Mouse (Mus musculus): ENCODE data around the gene Crygn. TPM values are rescaled to one million over a fixed set of nuclear protein-coding genes. Genes with fewer than 3 reads are reported as not detected.

Gene Crygn
- 0.77 and 2.0 TPM in 2 replicates for polyA plus RNA-seq (2015; fragmentation: Nextera tagmentation; extraction: Ambion mirVana)

- ATAC-seq (ENCODE audit: low FRiP score, low read depth) = no peak
- Histone ChIP-seq H3K36me3 (no peaks in the 10 kb centered on the region), H3K9me3 (no peaks in the 10 kb centered on the region), H3K27me3 (no peaks in the 10 kb centered on the region), H3K4me1 (replicated peaks) (no peaks in the 10 kb centered on the region), H3K4me2 (no peak within 1 kb of the TSS), H3K9ac (no peak within 1 kb of the TSS), H3K27ac (replicated peaks) (no peak within 1 kb of the TSS), H3K4me3 (no peak within 1 kb of the TSS)
- WGBS = 41% methylated on average over 18 of the region's 18 CpGs
These were observed at the start of gene Crygn for GRCm38 (mm10) chr5:24757816-24758215. Gene Crygn, minus strand, starts transcription at chr5:24758008.

GRCm38 (mm10) chr5:24805222-24805621, 47.4 kb upstream of the Crygn start:
- H3K36me3 ChIP-seq = peaks cover 43% of the 10 kb centered on the region

GRCm38 (mm10) chr5:24804661-24805060, 46.9 kb upstream of the Crygn start:
- no peak overlapping the region for H3K27ac ChIP-seq (replicated peaks)
- ATAC-seq (ENCODE audit: low FRiP score, low read depth) = no peak
- no peak overlapping the region for H3K9ac ChIP-seq
- no peak overlapping the region for H3K4me2 ChIP-seq
- no peak overlapping the region for H3K4me3 ChIP-seq
- no peaks in the 10 kb centered on the region for H3K4me1 ChIP-seq (replicated peaks)
- WGBS = 89% methylated on average over 8 of the region's 8 CpGs
- no peaks in the 10 kb centered on the region for H3K9me3 ChIP-seq
- peaks cover 43% of the 10 kb centered on the region for H3K36me3 ChIP-seq
- no peaks in the 10 kb centered on the region for H3K27me3 ChIP-seq

More at GRCm38 (mm10) chr5:24805222-24805621, 47.4 kb upstream of the Crygn start:
- H3K27me3 ChIP-seq = no peaks in the 10 kb centered on the region
- H3K9ac ChIP-seq = no peak overlapping the region
- no peak overlapping the region for H3K27ac ChIP-seq (replicated peaks)
- H3K4me3 ChIP-seq = no peak overlapping the region
- H3K4me1 ChIP-seq (replicated peaks) = no peaks in the 10 kb centered on the region
- no peak for ATAC-seq (ENCODE audit: low FRiP score, low read depth)
- no peaks in the 10 kb centered on the region for H3K9me3 ChIP-seq
- 83% methylated on average over 6 of the region's 6 CpGs for WGBS
- no peak overlapping the region for H3K4me2 ChIP-seq

- no peaks in the 10 kb centered on the region for H3K27me3 ChIP-seq
- no peak overlapping the region for H3K27ac ChIP-seq (replicated peaks)
- H3K9me3 ChIP-seq = no peaks in the 10 kb centered on the region
- peaks cover 26% of the 10 kb centered on the region for H3K36me3 ChIP-seq
- no peaks in the 10 kb centered on the region for H3K4me1 ChIP-seq (replicated peaks)
- H3K4me2 ChIP-seq = no peak overlapping the region
- H3K4me3 ChIP-seq = no peak overlapping the region
- 81% methylated on average over 6 of the region's 6 CpGs for WGBS
- H3K9ac ChIP-seq = no peak overlapping the region
- no peak for ATAC-seq (ENCODE audit: low FRiP score, low read depth)
These were observed 44.2 kb upstream of the Crygn start for GRCm38 (mm10) chr5:24801841-24802624.

- H3K9ac ChIP-seq = no peak overlapping the region
- H3K9me3 ChIP-seq = no peaks in the 10 kb centered on the region
- no peaks in the 10 kb centered on the region for H3K27me3 ChIP-seq
- ATAC-seq (ENCODE audit: low FRiP score, low read depth) = no peak
- H3K36me3 ChIP-seq = peaks cover 18% of the 10 kb centered on the region
- H3K4me3 ChIP-seq = no peak overlapping the region
- no peak overlapping the region for H3K4me2 ChIP-seq
- H3K27ac ChIP-seq (replicated peaks) = no peak overlapping the region
- H3K4me1 ChIP-seq (replicated peaks) = no peaks in the 10 kb centered on the region
These were observed 42.6 kb upstream of the Crygn start for GRCm38 (mm10) chr5:24800416-24800815.

GRCm38 (mm10) chr5:24798639-24799038, 40.8 kb upstream of the Crygn start:
- no peak overlapping the region for H3K4me2 ChIP-seq
- WGBS = 70% methylated on average over 10 of the region's 10 CpGs
- no peaks in the 10 kb centered on the region for H3K9me3 ChIP-seq
- no peaks in the 10 kb centered on the region for H3K4me1 ChIP-seq (replicated peaks)
- H3K36me3 ChIP-seq = peaks cover 9% of the 10 kb centered on the region
- H3K9ac ChIP-seq = no peak overlapping the region
- ATAC-seq (ENCODE audit: low FRiP score, low read depth) = no peak
- H3K27ac ChIP-seq (replicated peaks) = no peak overlapping the region
- no peak overlapping the region for H3K4me3 ChIP-seq
- no peaks in the 10 kb centered on the region for H3K27me3 ChIP-seq

GRCm38 (mm10) chr5:24797858-24798257, 40.0 kb upstream of the Crygn start:
- H3K9me3 ChIP-seq = no peaks in the 10 kb centered on the region
- no peaks in the 10 kb centered on the region for H3K4me1 ChIP-seq (replicated peaks)
- no peak for ATAC-seq (ENCODE audit: low FRiP score, low read depth)
- H3K27me3 ChIP-seq = no peaks in the 10 kb centered on the region
- peaks cover 3% of the 10 kb centered on the region; the same call in 1 of the 2 replicates for H3K36me3 ChIP-seq
- no peak overlapping the region for H3K9ac ChIP-seq
- 55% methylated on average over 7 of the region's 7 CpGs for whole genome bisulfite sequencing
- H3K27ac ChIP-seq (replicated peaks) = no peak overlapping the region
- no peak overlapping the region for H3K4me2 ChIP-seq
- no peak overlapping the region for H3K4me3 ChIP-seq

- no peaks in the 10 kb centered on the region for H3K9me3 ChIP-seq
- no peaks in the 10 kb centered on the region for H3K36me3 ChIP-seq
- no peaks in the 10 kb centered on the region for H3K27me3 ChIP-seq
- H3K4me2 ChIP-seq = no peak overlapping the region
- H3K4me1 ChIP-seq (replicated peaks) = no peaks in the 10 kb centered on the region
- no peak overlapping the region for H3K9ac ChIP-seq
- no peak overlapping the region for H3K27ac ChIP-seq (replicated peaks)
- no peak overlapping the region for H3K4me3 ChIP-seq
- WGBS = 80% methylated on average over 7 of the region's 7 CpGs
- no peak for ATAC-seq (ENCODE audit: low FRiP score, low read depth)
These were observed 35.2 kb upstream of the Crygn start for GRCm38 (mm10) chr5:24792961-24793360.

- H3K4me3 ChIP-seq = no peak overlapping the region
- no peak for ATAC-seq (ENCODE audit: low FRiP score, low read depth)
- H3K9me3 ChIP-seq = no peaks in the 10 kb centered on the region; the same call in 1 of the 2 replicates
- peaks cover 12% of the 10 kb centered on the region for H3K4me1 ChIP-seq (replicated peaks)
- H3K36me3 ChIP-seq = no peaks in the 10 kb centered on the region
- whole genome bisulfite sequencing = 85% methylated on average over 4 of the region's 4 CpGs
- H3K27me3 ChIP-seq = 0 out of 2 replicates have a peak, but pooled peaks cover 3% of the 10 kb centered on the region
- H3K4me2 ChIP-seq = no peak overlapping the region
- H3K27ac ChIP-seq (replicated peaks) = no peak overlapping the region
- no peak overlapping the region for H3K9ac ChIP-seq
These were observed 25.1 kb upstream of the Crygn start for GRCm38 (mm10) chr5:24782957-24783356.

GRCm38 (mm10) chr5:24781048-24781447, 23.2 kb upstream of the Crygn start:
- Histone ChIP-seq H3K27ac (replicated peaks) (no peak overlapping the region), H3K4me1 (replicated peaks) (peaks cover 13% of the 10 kb centered on the region), H3K4me2 (no peak overlapping the region), H3K36me3 (no peaks in the 10 kb centered on the region), H3K9me3 (no peaks in the 10 kb centered on the region), H3K9ac (no peak overlapping the region), H3K4me3 (no peak overlapping the region), H3K27me3 (0 out of 2 replicates have a peak, but pooled peaks cover 3% of the 10 kb centered on the region)
- WGBS = 21% methylated on average over 5 of the region's 5 CpGs
- ATAC-seq (ENCODE audit: low FRiP score, low read depth) = no peak

- no peak for ATAC-seq (ENCODE audit: low FRiP score, low read depth)
- Histone ChIP-seq H3K9ac (no peak overlapping the region), H3K4me2 (no peak overlapping the region), H3K36me3 (no peaks in the 10 kb centered on the region), H3K27ac (replicated peaks) (no peak overlapping the region), H3K27me3 (0 out of 2 replicates have a peak, but pooled peaks cover 3% of the 10 kb centered on the region), H3K4me3 (no peak overlapping the region), H3K9me3 (no peaks in the 10 kb centered on the region), H3K4me1 (replicated peaks) (peaks cover 13% of the 10 kb centered on the region)
- WGBS = 51% methylated on average over 15 of the region's 15 CpGs
These were observed 22.2 kb upstream of the Crygn start for GRCm38 (mm10) chr5:24779881-24780512.

GRCm38 (mm10) chr5:24779321-24779720, 21.5 kb upstream of the Crygn start:
- Histone ChIP-seq H3K27me3 (0 out of 2 replicates have a peak, but pooled peaks cover 3% of the 10 kb centered on the region), H3K27ac (replicated peaks) (no peak overlapping the region), H3K4me2 (no peak overlapping the region), H3K9ac (no peak overlapping the region), H3K4me3 (no peak overlapping the region), H3K36me3 (no peaks in the 10 kb centered on the region), H3K4me1 (replicated peaks) (peaks cover 13% of the 10 kb centered on the region), H3K9me3 (no peaks in the 10 kb centered on the region)
- no peak for ATAC-seq (ENCODE audit: low FRiP score, low read depth)

All from hindbrain, embryonic 15.5 days (tissue).